Mouse (Mus musculus): ENCODE measurements around the gene Scaper.
A peak's percentile ranks its signal among the peaks of the same experiment; 100 is the strongest.

The Scaper gene

DNA sequence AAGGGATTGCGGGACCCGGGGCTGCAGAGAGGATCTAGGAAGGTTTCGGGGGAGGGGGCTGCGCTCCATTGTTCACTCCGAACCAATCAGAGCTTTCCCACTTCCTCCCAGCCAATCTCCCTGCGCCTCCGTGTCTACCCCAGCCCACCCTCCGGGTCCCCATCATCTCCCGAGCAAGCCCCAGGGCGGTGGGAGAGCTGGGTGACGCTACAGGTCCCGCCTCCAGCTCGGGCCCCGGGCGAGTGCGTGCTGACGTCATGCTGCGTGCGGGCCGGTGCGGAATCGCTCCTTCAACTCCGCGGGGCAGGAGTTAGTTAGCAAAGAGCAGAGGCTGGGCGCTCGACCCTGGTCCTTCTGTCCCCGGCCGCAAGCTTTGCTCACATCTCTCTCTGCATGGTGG lies 397.0 kb downstream of the Scaper start:
- no peak for DNase-seq (ENCODE audit: low read depth, low spot score)

DNA sequence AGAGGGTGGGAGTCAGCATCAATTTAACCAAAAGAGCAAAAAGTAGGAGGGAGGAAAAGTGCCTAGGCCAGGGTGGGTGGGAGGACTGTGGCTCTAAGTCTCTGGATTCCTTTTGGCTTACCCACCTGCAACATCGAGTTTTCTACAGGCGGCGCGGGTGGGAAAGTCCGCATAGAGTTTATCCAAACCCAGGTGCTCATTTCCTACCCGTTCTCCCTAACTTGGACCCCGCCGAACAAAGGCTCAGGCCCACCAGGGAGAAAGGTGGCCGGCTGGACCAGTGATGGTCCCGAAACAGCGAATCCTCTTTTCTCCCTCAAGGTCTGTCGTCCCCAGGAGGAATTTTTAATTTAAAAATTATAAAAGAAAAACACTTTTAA lies 397.5 kb downstream of the Scaper start:
- DNase-seq (ENCODE audit: low read depth, low spot score): no peak

DNA sequence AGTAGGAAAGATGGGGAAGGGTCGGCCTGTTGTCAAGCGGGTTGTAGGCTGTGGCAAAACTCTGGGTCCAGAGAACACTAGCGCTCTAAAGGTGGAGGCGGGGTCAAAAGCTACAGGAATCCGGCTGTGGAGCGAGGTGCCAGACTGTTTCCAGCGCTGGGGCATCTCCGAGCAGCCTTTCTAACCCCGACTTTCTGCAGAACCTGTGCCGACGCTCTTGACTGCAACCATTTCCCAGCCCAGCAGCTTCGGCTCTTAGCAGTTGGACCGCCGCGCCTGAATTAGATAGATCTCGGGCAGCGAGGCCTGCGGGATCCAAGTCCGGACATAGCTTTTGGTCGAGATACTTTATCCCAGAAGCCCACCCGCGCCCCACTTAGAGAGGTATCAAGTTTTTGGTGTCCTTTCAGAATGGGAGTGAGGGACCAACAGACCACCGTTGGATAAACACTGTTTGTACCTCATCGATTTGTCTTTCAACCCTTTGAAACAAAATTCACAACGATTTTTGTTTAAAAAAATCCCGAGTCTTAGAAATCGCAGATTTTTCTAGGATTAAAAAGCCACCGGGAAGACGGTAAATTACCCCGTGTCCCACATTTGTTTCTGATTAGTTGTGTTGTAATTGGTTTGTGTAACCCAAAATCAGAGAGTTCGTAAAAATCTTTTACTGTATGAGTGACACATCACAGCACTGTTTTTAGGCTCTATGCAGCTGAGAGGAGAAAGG lies 398.1 kb downstream of the Scaper start:
- no peak for DNase-seq (ENCODE audit: low read depth, low spot score)

DNA sequence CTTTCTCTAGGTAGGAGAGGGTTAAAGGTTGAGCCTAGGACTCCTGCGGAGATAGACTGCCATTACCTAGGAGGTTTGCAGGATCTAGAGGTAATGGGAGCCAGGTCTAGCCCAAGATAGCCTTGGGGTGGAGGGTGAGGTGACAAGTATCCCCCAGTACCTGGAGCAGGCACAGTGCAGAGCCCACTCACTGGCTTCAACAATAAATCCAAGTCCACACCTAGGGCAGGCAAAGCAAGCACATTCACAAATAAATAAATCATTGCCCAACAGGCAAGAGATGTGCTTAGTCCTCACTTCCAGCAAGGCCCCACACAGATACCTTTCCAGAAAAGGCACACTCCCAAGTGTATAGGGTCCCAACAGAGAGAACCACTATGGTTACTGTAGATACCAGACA lies 398.9 kb downstream of the Scaper start:
- no peak for DNase-seq (ENCODE audit: low read depth, low spot score)

DNA sequence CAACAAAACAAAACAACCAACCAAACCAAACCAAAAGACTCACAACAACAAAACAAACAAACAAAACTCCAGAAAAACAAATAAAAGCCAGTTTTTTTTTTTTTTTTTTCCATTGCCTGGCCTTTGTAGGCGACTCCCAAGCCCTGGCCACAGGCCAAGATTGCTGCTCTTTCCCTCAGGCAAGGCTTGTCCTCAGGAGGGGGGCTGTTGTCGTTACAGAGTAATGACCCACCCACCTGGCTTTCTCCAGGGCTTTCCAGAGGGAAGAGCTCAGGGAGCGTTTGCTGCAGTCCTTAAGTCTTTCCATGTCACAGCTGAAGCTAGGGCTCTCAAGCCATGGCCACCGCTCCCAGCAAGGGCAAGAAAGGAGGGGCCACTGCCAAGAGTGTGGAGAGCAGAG lies 399.5 kb downstream of the Scaper start, which contains the start of gene Isl2:
Gene Isl2 (plus strand): TSS at position 296 of the 400 bp plus-strand sequence.
- no peak for DNase-seq (ENCODE audit: low read depth, low spot score)

DNA sequence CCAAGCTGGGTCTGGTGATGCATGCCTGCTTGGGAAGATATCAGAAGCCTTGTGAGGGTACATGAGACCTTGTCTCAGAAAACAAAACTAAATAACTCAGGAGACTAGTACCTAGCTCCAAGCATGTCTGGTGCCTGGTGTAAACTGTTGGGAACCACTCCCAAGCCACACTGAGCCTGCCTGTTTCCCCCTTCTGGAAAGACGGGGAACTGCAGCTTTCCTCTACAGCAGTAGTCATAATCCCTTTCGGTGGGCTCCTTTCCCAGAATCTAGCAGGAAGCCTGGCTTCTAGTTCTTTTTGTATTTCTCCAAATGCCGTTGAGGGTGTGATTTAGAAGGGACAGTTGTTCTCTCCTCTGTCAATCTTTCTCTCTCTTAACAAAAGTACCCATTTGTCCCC lies 402.0 kb downstream of the Scaper start:
- DNase-seq (ENCODE audit: low read depth, low spot score): no peak

DNA sequence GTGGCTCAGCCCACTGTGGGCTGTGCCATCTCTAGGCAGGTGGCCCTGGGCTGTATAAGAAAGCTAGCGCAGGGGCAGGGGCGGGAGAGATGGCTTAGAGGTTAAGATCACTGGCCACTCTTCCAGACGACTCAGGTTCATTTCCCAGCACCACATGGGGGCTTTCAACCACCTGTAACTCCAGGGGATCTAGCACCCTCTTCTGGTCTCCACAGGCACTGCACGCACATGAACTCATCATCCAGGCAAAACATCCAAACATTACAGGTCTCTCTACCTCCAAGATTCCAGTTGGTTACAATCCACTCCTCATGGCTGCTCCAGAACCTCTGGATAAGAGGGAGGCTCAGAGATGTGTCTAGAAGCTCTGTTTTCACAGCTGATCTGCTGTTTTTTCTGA lies 412.2 kb downstream of the Scaper start:
- no peak for DNase-seq (ENCODE audit: low read depth, low spot score)

DNA sequence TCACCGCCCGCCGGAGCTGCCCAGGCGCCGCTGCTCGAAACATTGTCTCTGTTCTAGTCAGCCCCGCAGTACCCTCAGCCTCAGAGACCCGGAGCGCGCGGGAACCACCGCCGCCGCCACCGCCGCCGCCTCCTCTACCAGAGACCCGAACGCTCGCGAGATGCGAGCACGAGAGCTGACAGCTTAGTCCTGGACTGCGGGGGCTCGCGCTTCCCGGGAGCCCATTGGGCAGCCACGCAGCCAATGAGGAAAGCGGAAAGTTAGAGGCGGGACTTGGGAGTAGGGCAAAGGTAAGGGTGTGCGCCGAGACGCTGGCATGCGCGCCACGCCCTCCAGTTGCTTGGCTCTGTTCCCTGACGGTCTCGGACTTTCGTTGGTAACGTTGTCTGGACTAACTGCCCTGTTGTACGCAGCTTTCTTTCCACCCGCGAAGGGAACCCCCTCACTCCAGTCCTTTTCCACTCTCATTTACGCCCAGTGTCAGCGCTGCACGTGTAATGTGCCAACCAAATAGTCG lies 425.8 kb downstream of the Scaper start, which contains the start of gene Etfa:
Gene Etfa (minus strand): TSS at position 217 of the 517 bp plus-strand sequence.
- DNase-seq (ENCODE audit: low read depth, low spot score): peak; percentile 96

DNA sequence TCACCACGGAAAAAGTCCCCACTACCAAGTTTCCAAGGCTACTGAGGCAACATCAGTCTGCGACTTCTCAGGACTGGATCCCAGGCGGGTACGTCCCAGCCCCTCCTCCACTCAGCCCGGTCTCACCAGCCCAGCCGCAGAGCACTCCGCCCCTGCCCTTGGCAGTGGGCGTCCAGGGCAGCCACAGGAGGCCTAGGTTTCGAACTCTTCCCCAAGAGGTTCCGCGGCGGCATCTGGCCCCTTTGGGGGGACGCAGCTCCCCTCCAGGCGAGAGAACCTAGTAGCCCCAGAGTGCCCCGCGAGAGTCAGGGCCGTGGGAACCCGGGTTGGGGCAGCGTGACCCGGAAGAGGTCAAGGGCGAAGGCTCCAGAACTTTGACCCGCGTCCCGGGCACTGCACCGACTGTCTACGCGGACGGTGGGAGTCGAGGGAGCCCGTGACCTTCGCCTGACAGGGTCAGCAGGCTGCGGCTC lies 426.4 kb downstream of the Scaper start:
- DNase-seq (ENCODE audit: low read depth, low spot score): peak; percentile 49

DNA sequence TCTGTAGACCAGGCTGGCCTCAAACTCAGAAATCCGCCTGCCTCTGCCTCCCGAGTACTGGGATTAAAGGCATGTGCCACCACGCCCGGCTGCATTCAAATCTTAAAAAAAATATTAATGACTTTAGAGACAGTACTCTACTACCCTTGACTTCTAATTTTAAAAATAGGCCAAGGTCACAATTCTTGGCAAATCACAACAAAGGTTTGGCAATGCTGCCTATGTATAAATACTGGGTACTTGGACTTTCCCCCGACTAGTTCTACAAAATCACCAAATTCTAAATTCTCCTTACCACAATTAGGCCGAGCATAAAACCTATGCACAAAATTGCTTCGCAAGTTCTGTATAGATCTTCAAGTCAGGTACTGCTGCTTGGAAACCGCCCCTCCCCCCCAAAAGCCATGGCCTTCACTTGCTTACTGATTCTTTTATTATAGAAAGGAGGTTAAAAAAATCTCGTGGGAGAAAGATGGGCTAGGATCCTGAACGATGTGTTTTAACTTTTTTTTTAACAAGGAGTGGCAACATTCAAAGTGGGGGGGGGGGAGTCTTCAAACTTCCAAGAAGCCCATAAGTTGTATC lies 427.2 kb downstream of the Scaper start:
- no peak for DNase-seq (ENCODE audit: low read depth, low spot score)

DNA sequence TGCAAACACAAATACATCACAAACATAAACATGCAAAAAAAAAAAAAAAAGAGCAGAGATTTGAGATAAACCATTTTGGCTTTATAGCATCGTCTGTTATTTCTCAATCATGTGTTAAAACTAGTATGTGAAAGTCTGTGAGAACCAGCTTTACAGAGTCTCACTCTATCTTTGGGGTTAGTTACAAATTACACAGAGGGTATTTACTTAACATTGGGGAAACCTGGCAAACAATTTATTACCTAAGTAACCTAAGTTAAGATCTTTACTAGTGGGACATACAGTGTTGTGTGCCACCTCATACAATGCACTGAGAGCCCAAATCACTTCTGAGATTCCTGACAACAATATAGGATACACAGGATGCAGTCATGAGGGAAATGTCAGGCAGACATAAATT lies 428.2 kb downstream of the Scaper start:
- DNase-seq (ENCODE audit: low read depth, low spot score): no peak

DNA sequence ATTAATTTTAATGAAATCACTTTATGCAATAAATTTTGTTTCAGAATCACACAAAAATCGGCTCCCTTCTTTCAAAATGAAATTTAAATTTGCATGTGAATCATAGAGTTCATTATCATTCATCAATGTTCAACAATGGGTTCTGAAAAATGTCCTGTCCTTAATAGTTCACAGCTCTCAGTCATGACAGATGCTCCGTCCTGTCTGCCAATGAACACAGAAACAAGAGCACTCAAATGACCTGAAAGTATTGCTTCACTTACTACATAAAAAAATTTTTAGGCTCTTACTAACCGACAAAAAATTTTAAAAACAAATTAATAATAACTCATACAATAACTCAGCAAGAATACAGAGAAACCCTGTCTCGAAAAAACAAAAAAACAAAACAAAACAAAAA lies 429.2 kb downstream of the Scaper start:
- DNase-seq (ENCODE audit: low read depth, low spot score): no peak

DNA sequence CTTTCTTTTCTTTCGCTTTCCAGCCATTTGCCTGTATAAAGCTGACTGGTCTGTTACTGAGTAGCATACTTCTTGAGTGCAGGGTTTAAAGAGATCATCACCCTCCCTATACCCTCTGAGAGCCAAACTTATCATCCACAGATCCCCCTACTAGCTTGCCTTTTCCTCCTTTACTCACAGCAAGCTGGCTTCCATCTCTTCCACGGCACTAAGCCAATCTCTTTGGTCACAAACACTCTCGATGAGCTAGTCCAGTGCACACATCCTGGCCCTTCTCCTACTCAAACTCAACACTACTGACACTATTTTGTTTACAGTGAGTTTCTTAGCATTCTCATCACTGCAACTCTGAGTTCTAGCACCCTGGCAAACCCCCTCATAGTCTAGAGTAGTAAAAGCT lies 430.0 kb downstream of the Scaper start:
- DNase-seq (ENCODE audit: low read depth, low spot score): no peak

Measured in c-Kit-negative CD71-positive TER-119-positive erythroid progenitor cells, embryonic 14.5 days (primary cell).